Mouse (Mus musculus) regulatory T cell (primary cell): ENCODE results near the gene Klhl32.

Experiments used
- in situ Hi-C: fragments of 300-600 bp; cut with MboI, MseI; formaldehyde crosslinking; loops from one replicate; pipeline ENCODE4 v1.15.1; 2025; ENCODE audit warnings: high pct_unique_total_duplicates

Klhl32 gene

GRCm38 (mm10) chr4:24631177-24631911 is 219.6 kb downstream of the Klhl32 start:
- in situ Hi-C loops: no loop called here

- in situ Hi-C loops: no loop called here
These were observed 220.5 kb downstream of the Klhl32 start for GRCm38 (mm10) chr4:24630430-24630829.

GRCm38 (mm10) chr4:24627871-24628270 is 223.1 kb downstream of the Klhl32 start:
- in situ Hi-C loops: no loop called here

GRCm38 (mm10) chr4:24626686-24627085 is 224.2 kb downstream of the Klhl32 start:
- in situ Hi-C loops: no loop called here

GRCm38 (mm10) chr4:24625951-24626584 is 224.9 kb downstream of the Klhl32 start:
- in situ Hi-C loops: no loop called here

GRCm38 (mm10) chr4:24621422-24622187 is 229.3 kb downstream of the Klhl32 start:
- in situ Hi-C loops: no loop called here

GRCm38 (mm10) chr4:24620440-24620839 is 230.5 kb downstream of the Klhl32 start:
- in situ Hi-C loops: no loop called here

GRCm38 (mm10) chr4:24620005-24620404 is 230.9 kb downstream of the Klhl32 start:
- in situ Hi-C loops: no loop called here

- in situ Hi-C loops: no loop called here
These were observed 241.4 kb downstream of the Klhl32 start for GRCm38 (mm10) chr4:24609564-24609963.

GRCm38 (mm10) chr4:24609085-24609484 is 241.8 kb downstream of the Klhl32 start:
- in situ Hi-C loops: no loop called here

GRCm38 (mm10) chr4:24601711-24602110 is 249.2 kb downstream of the Klhl32 start:
- in situ Hi-C loops: no loop called here

- in situ Hi-C loops: loop anchor here (25.0 kb wide), 1 partner anchor 314 kb away; no protein-coding TSS in a partner anchor
These were observed 252.3 kb downstream of the Klhl32 start for GRCm38 (mm10) chr4:24598637-24599036.

GRCm38 (mm10) chr4:24596942-24597611 is 253.8 kb downstream of the Klhl32 start:
- in situ Hi-C loops: loop anchor here (25.0 kb wide), 1 partner anchor 315 kb away; no protein-coding TSS in a partner anchor

- in situ Hi-C loops: loop anchor here (25.0 kb wide), 1 partner anchor 317 kb away; no protein-coding TSS in a partner anchor
These were observed 256.1 kb downstream of the Klhl32 start for GRCm38 (mm10) chr4:24594824-24595223.

GRCm38 (mm10) chr4:24583997-24584396 is 266.9 kb downstream of the Klhl32 start:
- in situ Hi-C loops: loop anchor here (25.0 kb wide), 1 partner anchor 328 kb away; no protein-coding TSS in a partner anchor

- in situ Hi-C loops: loop anchor here (25.0 kb wide), 1 partner anchor 330 kb away; no protein-coding TSS in a partner anchor
These were observed 268.6 kb downstream of the Klhl32 start for GRCm38 (mm10) chr4:24582295-24582694.

- in situ Hi-C loops: loop anchor here (25.0 kb wide), 1 partner anchor 335 kb away; no protein-coding TSS in a partner anchor
These were observed 273.3 kb downstream of the Klhl32 start for GRCm38 (mm10) chr4:24577594-24577993.

GRCm38 (mm10) chr4:24574276-24574675 is 276.6 kb downstream of the Klhl32 start:
- in situ Hi-C loops: no loop called here

GRCm38 (mm10) chr4:24568989-24569556 is 281.9 kb downstream of the Klhl32 start:
- in situ Hi-C loops: no loop called here

GRCm38 (mm10) chr4:24568026-24568425 is 282.9 kb downstream of the Klhl32 start:
- in situ Hi-C loops: no loop called here
